Mouse (Mus musculus) cerebellum, adult 8-10 months (tissue): ENCODE measurements around the gene Gm28230.

Experiments used
- DNase-seq: peaks from one replicate; pipeline ENCODE4 v3.0.0; 2022

Gm28230 gene

DNA sequence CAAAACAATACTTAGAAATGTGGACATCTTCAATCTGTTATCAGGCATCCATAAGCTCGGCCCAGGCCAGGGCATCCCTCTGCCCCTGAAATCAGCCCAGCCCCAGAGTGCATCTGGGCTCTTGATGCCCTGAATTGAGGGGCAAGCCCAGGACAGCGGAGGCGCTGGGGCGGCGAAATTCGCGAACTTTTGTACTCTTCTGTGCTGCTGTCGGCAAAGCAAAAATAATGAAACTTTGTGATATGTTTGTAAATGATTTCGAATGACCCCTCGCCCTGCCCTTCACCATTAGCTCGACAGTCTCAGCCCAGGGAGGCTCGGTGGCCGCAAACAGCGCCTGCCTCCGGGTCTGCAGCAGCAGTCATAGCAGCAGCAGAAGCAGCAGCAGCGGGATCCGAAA lies 1.4 kb upstream of the Gm28230 start:
- no peak for DNase-seq

DNA sequence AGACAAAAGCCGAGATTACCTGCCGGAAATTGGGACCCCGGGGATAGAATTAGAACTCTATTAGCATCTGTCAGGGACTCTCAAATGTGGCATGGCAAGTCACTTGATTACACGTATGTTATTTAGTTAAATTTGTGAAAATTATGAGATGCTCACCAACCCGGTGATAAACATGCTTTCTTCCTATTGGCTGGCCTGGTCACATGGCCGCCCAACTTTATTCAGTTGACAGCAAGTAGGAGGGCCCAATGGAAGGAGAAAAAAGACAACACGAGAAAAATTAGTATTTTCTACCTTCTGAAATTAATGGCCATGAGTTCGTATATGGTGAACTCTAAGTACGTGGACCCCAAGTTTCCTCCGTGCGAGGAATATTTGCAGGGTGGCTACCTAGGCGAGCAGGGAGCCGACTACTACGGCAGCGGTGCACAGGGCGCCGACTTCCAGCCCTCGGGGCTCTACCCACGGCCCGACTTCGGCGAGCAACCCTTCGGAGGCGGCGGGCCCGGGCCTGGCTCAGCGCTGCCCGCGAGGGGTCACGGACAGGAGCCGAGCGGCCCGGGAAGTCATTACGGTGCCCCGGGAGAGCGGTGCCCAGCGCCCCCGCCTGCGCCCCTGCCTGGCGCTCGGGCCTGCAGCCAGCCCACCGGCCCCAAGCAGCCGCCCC lies 578 bp downstream of the Gm28230 start:
- DNase-seq = no peak

DNA sequence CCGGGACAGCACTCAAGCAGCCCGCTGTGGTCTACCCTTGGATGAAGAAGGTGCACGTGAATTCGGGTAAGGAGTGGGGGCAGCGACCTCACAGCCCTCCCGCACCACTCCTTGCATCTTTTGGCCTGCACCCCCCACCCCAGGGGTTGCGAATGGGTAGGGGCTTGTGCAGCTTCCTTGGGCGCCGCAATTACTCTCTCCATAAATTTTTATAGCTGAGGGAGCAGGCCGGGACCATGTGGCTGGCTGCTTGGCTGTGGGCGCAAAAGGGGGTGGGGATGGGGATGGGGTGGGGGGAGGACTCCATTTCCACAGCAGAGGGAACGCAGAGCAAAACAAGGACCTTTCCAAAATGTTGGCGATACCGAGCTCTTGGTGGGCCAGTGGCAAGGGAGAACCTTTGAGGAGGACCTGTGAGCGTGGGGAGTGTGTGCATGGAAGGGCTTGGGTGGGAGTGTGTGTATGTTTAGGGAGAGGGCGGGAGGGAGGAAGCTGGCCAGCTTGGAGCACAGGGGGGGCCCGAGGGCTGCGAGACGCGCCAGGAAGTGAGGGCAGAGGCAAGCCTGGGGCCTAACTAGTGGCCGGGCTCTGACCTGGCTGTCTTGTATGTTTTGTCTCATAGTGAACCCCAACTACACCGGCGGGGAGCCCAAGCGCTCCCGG lies 1.2 kb downstream of the Gm28230 start:
- DNase-seq = no peak

DNA sequence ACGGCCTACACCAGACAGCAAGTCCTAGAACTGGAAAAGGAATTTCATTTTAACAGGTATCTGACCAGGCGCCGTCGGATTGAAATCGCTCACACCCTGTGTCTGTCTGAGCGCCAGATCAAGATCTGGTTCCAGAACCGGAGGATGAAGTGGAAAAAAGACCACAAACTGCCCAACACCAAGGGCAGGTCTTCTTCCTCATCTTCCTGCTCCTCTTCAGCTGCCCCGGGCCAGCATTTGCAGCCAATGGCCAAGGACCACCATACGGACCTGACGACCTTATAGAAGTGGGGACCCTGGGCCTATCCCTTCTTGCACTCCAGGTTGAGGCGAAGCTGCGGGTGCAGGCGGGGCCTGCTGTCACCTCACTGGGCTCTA lies 1.8 kb downstream of the Gm28230 start:
- no peak for DNase-seq

DNA sequence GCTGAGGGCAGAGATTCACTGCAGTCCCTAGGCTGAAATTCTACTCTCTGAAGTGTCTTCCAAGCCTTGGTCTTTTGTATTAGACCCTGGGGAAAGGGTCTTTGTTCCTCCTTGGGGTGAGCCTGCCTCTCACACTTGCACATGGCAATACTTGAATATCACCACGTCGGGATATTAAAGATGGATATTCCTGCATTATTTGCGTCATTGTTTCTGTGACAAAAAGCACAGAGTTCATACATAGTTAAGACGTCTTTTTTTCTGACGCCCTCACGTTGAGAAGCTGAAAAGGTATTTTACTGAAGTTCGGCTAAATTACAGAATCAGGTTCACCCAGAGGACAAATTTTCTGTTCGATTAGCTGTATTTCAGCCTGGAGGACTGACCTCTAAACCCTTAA lies 3.8 kb downstream of the Gm28230 start:
- no peak for DNase-seq

DNA sequence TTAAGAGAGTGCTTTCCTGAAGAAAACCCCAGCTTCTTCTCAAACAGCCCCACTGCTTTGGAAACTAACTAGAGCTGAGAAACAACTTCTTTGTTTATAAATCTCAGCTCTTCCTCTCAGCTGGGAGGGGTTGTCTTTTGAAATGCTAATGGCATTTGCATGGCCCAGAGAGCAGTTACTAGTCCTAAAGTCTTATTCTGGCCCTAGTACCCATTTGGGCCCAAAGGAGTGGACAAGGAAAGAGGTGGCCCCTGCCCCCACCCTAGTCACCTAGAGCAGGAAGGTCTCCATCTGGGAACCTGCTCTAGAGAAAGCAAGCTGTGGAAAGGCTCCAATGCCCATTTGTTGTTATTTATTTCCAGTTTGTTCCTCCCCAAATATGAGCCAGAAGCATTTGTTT lies 4.5 kb downstream of the Gm28230 start:
- DNase-seq = no peak

DNA sequence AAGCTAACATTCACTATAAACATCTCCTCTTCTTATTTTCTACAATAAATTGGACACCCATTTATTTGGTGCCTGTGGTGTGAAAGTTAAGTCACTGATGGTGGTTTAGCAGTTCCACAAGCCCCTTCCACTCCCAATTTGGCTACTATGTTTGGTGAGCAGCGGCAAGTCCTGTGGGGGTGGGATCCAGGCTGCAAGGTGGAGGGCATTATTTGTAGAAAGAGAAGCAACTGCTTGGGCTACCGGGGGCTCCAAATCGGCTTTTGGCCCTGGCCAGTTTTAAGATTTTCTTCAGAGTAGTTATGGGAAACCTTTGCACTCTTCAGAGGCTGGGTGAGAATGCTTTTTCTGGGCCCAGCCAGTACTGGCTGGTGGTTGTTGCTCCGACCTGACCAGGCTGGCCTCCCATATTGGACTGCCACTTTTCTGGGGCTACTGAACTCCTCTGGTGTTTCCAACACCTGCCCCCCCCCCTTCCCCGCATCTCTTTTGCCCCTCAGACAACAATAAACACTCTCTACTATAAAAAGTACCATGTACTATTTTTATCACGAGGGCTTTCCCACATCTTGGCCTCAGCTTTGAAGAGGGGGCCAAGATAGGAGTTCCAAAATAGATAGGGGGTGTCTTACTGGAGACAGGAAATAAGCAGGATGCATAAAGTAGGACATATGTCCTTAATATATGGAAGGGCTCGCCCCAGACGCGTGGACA lies 5.4 kb downstream of the Gm28230 start:
- no peak for DNase-seq

DNA sequence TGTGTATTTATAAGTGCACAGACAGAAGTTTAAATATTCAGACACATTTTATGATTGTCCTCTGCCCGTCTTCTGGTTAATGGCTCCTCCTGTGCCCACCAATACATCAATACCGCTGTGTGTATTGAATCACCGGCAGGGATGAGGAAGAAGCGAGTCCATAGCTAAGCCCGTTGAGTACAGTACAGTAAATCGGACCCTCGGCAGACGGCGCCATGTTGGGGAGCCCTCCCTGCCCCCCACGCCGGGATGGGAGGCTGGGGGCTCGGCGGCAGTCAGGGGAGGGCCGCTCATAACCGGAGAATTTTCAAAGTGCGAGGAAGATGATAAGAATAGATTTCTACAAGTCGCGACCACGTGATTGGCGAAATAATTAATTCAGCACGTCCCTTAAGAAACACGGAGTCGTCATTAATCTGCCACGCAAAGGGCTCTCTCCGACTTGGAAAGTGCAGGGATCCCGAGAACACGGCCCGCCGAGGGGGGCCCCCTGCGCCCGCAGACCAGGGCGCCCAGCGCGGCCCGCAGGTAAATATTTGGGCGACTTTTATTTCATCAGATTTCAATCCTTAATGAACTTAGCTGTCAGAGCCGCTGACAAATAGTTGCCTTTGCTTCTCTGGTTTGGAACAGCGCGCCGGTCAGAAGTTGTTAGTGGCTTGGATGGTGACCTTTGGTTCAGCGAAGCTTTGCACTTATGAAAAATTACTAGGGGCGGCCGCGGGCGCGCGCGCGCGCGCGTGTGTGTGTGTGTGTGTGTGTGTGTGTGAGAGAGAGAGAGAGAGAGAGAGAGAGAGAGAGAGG lies 6.2 kb downstream of the Gm28230 start:
- DNase-seq = no peak

DNA sequence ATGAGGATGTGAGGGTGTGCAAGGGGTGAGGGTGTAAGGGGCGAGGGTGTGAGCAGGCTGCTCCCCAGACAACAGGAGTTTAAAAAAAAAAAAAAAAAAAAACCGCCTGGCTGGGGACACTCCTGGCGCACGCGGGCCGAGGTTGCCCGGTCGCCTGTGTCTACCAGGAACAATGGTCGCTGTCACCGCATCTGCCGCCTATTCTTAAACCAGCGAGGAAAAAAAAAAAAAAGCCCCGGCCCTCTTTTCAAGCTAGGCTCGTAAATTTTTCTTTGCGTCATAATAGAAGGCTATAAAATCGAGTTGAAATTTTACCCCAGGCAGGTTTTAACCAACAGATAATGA lies 6.8 kb downstream of the Gm28230 start:
- DNase-seq = no peak

DNA sequence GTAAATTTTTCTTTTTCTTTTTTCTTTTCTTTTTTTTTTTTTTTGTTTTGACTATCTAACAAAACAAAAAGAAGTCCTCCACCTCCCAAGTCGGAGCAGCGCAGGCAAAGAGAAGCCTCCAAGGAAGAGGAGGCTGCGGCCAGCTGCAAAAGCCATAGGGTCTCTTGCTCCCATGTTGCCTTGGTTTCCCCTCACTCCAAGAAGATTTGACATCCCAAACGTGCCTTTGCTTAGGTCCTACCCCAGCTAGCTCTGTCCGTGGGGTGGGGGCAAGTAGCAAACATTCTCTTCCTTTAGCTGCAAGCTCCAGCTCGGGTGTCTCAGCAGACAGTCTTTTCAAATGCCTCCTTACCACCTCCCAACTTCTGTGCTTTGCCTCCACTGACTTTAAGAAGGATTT lies 7.2 kb downstream of the Gm28230 start:
- no peak for DNase-seq

DNA sequence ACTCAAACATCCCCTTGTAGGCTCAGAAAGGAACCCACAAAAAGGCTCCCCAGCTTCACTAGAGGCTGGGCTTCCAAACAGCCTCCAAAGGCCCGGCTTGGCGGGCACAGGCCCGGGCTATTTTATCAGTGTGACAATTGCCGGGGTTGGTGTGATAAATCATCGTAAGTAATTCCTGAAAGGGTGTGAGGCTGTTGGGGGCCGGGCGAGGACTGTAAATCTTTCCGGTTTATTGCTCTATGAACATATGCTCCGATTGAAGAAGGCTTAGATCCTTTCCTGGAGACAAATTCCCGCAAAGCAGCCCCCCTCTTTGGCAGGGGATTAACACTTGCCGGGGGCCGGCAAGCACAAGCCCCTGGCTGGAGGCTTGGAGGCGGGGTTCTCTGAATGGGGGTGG lies 7.9 kb downstream of the Gm28230 start:
- DNase-seq = no peak

DNA sequence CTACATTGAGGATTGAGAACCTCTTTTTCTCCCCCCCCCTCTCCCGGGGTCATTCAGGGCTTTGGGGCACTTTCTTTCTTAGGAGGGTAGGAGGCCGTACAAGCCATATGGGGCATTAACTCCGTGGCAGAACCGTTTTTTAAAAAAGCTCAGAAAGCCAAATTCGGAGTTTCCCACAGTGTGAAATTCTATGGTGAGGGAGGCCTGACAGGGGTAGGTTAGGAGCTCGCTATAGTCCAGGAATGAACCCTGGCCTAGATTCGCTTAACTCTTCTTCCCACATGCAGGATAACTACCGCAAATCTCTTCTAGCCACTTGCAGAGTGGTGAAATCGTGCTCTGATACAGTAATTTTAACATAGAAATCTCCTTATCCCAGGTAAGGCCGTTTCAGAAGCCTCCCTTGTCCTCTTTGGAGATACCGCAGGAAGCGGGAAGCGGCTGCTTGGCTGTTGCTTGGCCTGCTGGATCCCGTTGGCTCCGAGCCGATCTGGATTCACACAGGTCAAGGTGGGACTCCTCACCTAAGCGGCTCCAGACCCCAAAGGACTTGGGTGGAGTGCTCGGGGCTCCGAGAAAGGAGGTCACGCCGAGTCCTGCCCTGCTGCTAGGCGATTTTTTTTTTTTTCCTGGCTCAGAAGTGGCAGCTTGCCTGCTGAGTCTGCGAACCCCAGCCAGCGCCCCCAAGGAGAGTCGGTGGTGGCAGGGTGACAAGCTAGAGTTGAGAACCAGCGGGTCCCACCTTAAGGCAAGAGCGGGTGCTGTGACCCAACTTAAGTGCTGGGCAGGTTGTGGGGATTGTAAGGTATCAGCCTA lies 8.7 kb downstream of the Gm28230 start:
- no peak for DNase-seq

DNA sequence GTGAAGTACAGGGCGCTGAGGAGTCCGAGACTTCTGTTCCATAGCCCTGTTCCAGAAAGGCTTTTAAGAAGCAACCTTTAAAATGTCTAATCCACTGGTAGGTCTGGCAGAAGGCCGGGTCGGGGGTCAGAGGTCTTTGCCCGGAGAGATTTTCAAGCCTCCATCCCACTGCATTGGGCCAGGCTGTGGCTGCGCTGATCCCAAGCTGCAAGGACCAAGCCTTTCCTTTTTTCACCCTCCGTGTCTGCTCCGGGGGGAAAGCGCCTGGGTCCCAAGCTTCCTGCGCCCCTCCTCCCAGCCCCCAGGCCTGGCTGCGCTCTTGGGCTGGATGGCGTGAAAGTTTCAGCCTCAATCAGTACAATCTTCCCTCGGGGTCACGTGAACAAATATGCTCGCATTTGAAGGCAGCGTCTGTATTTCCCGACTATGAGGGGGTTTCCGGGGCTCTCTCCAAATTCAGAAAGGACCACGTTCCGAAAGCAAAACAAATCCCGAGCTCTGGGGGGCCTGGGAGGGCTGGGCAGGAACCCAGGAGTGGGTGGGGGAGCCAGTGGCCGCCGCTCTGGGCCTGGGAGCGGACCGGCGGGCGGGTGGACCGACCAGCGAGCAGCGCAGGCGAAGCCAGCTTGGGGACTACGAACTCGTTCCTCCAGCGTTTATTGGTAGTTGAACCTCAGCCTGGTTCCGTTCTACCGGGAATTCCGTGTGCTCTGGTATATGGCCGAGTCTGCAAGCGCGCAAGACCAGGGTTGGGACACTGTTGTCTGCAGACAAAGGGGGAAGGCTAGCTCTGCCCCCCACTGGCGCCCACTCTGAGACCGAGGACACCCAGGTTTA lies 9.5 kb downstream of the Gm28230 start:
- no peak for DNase-seq

DNA sequence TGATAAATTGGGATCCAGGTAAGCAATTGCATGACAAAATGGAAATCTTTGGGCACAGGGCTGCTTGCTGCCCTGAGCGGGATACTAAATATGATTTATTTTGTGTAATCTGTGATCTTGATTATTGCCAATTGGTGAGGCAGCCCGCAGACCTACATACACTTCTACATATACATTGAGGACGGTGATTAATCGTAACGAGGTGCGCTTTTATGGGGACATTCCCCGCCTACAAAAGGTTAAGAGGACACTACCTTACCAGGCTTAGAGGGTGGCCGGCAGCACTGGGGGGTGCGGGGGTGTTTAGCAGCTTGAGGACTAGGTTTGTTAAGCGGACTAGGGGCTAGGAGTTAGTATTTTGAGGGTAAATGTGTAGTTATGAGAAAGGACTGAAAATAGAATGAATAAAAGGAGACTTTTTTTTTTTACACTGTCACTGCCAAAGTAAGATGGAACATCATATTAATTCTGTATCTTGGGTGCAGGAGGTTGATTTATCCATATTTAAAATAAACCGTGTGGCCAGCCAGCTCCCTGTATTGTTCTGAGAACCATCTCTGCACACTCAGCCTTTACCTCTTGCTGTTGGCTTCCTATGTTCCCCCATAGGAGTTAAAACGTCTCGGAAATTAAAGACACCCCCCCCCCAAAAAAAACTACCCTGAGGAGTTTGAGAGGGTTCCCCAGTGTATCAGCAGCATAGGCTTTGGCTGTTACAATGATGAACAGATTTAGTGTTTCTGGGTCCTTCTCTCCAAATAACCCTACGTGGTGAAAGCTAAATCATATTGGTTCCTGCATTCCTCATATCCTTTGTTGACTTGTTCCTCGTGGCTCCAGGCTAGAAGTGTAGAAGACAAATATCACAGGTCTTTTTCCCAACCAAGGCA lies 10.4 kb downstream of the Gm28230 start:
- DNase-seq = no peak

DNA sequence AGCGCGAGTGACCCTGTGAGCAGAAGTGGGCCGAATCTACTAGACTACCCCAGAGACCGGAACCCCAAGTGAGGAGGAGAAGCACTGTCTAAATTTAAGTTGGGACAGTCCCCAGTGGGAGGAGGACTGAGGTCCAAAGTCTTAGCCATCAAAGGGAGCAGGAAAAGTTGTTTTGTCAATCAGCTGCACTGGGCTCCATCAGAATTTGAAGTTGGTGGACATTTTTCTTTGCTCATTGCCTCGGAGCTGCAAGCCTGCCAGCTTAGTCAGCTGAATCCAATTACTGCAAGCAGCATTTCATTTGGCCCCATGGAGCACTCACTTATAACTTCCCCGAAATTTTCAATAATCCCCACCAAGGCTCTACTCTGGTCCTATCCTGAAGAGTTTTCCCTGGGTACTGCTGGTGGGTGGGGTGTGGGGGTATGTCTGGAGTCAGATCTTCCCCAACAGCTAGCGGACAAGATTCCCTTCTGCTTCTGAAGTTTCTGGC lies 11.1 kb downstream of the Gm28230 start:
- DNase-seq = no peak

DNA sequence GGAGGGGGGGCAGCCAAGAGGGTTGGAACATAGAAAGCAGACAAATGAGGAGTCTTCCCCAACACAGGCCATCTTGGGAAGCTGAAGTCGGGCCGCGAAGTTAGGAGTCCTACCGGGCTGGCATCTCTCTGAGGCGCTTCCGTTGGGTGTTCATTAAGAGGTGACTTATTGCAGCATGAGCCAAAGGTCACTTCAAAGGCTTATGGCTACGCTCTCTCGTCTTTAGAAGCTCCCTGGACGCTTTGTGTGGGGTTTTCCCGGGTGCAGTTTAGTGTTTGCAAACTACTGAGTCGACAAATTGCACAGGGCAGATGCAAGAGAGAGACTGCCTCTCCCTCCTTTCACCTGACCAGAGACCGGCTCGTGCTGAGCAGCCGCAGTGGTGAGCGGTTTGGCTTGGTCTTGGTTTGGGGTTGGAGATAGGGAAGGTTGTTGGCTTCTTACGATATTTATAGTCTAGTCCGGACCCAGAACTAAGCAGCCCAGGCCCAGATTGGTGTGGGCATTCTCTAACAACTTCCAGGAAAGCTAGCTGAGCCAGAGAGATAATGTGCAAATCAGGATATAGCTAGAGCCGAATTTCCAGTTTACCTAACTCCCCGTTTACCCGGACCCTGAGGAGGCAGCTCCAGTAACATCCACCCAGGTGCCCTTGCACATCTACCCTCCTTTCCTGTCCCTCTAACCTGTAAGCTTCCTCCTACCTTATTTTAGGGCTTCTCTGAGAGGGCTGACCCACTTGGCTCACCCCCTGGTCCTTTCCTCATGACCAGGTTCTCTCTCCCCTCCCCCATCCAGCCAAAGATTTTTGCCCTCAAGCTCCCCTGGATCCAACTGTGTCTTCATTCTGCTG lies 12.3 kb downstream of the Gm28230 start:
- no peak for DNase-seq

DNA sequence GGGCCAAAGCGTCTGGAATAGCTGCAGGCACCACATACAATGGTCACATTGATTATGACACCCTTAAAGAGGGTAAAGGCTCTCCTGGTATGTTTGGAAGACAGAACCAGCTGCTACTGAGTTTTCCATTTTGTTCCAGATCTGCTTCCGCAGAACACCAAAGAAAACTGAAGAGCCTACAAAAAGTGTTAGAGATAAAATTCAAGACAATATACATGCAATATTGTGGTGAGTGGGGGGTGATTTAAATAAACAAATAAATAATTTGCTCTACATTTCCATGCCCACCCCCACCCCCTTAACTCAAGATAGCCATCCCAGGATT lies 12.9 kb downstream of the Gm28230 start:
- no peak for DNase-seq

DNA sequence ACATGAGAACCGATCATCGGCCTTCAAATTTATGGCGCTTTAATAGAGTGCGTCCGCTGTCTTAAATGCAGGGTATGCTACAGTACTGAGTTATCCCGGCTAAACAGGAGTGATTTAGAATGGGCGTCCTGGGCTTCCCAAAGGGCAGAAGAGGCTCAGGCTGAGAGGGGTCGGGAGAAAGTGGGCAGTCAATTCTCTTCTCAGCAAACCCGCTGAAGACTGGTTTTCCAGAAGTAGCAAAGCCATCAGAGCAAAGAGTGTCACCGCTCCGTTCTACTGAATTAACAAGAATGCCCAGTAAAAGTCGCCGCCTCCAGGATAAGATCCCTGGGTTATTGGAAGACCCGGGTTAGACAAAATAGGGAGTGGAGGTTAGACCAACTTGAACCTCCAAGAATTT lies 13.3 kb downstream of the Gm28230 start:
- DNase-seq = no peak

DNA sequence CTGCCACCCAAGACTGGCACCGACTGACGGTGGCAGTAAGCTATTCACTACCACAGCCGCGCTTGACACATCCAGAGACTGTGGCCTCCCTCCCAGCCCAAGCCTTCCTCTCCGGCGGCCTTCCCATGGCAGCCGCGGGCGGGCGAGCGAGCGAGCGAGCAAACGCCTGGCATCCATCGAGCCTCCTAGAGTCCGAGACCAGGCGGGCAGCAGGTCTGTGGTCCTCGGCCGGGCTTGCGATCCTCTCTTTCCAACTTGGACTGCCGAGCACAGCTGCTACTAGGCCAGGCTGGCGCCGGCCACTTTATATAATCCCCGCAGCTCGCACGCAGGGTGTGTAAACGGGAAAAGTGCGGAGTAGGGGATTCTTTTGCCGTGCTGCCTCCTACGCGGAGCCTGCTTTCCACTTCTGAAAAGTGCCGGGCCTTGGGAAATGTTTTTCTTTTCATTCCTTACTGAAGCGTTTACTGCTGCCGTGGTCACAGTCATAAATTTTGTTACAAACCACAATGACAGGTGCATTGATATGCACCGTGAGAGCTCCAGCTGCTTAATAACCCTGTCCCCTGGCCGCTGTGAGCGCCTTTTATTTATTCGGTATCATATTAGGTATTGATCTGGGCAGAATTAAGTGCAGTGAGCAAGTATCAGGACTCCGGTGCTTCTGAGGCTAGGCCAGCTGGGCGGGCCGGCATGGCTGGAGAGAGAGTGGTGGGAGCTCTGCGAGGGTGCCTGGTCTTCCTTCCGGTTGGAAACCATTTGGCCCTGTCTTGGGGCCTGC lies 14.0 kb downstream of the Gm28230 start:
- no peak for DNase-seq
